Mouse (Mus musculus) urinary bladder, postnatal 10 days (tissue): ENCODE results near the gene Rasl11b.

Experiments
- DNase-seq: peaks from one replicate; pipeline ENCODE4 v3.0.0; 2022; ENCODE audit warnings: low spot score

Gene Rasl11b

GRCm38 (mm10) chr5:74211346-74211745 is 16.3 kb downstream of the Rasl11b start:
- DNase-seq: no peak

GRCm38 (mm10) chr5:74214501-74215110 is 19.5 kb downstream of the Rasl11b start:
- DNase-seq: no peak

DNA sequence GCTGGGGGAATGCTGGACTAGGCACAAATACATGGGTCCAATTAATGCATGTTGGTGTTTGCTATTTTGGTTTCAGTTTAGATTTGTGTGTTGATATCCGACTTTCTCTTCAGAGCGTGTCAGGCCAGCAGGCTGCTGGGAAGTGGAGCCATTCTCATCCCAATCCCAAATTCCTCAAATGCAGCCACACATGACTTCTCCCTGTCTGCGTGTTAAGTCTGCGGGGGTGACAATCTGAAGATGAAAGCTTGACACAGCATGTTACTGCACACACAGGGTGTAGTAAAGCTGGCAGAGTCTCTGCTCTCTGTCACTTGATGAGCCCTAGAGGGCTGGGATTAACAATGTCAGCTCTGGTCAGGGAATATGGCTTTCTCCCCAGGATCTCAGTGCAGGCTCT is 20.0 kb downstream of the Rasl11b start:
- no peak for DNase-seq

DNA sequence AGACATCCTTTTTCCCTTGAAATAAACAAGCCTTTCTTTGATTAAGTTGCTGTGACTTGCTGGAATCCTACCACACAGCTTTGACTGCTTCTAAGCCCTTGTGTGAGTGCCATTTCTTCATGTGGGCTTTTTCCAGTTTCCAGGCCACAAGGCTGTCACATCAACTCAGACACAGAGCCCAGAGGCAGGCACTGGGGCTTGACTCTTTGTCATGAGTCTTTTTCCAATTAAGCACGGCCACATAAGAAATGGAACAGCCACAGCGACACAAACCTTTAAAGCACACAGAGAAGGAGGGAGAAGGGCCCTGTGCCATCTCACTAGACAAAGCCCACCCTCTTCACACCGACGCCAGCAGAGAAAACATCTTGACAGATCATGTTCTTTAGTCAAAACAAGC is 23.4 kb downstream of the Rasl11b start:
- DNase-seq: no peak

DNA sequence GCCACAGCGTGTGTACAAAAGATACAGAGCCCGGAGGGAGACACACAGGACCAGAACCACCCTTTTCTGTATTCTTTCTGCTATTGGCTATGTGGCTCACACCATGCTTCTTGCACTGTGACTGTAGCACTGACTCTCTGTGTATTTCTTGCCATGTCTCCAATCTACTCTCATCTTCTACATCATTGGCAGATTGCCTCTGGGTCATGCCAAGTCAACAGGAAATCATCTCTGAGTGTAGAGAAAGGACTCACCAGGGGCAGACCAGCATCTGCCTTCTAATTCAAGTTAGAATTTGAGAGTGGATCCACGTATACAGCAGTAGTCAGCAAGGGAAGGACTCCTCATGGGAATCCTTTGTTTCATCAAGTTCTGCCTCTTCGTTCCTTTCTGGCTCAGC is 27.5 kb downstream of the Rasl11b start:
- DNase-seq: no peak

DNA sequence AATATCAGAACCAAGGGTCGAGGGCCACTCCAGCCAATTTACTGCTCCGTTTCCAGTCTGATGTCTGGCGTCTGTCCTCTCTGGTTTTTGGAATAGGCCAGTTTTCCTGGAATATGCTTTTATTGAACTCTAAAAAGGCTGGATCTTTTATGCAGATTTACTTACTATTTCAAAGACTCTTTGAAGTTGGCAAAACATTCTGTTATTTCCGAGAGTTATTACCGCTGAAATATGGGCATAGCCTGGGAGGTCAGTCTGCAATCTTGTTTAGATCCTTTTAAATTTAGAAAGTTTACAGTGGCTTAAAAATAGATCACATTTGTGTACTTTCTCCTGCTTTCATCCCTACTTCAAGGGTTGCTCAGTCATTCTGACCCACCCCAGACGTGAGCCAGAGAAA is 29.4 kb downstream of the Rasl11b start:
- no peak for DNase-seq

DNA sequence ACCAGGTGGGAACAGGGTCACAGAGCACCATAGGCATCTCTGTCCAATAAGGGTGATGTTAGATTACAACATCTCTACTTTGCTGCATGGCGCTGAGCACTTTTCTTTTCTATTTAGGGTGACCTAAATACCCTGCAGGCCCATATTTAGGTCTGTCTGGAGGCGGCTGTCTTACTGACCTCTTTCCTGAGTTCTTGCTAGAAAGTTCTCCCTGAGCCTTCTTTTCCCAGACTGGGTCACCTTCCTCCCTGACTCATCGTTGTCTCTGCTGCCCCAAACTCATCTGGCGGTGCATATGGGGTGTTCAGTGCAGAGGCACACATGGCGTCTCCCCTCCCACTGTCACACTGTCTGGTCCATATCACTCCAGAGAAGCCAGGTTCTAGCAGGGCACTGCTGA is 31.1 kb downstream of the Rasl11b start:
- DNase-seq: no peak

GRCm38 (mm10) chr5:74227352-74227751 is 32.3 kb downstream of the Rasl11b start:
- no peak for DNase-seq

DNA sequence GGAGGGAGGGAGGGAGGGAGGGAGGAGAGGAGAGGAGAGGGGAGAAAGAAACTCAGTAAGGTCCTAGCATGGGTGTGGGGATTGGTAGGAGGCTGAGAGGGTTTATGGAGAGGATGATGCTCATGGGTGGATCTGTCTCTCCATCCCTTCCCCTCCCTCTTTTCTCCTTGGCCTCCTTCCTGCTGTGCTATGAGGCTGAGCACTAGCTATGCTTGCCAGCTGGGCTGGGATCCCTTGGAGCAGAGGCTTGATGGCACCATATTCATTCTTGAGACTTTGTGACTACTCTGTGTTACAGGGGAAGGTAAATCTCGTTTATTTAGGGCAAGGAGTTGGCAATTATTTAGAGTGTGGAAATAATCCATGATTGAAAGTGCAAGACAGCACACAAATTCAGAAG is 33.9 kb downstream of the Rasl11b start:
- DNase-seq: no peak

DNA sequence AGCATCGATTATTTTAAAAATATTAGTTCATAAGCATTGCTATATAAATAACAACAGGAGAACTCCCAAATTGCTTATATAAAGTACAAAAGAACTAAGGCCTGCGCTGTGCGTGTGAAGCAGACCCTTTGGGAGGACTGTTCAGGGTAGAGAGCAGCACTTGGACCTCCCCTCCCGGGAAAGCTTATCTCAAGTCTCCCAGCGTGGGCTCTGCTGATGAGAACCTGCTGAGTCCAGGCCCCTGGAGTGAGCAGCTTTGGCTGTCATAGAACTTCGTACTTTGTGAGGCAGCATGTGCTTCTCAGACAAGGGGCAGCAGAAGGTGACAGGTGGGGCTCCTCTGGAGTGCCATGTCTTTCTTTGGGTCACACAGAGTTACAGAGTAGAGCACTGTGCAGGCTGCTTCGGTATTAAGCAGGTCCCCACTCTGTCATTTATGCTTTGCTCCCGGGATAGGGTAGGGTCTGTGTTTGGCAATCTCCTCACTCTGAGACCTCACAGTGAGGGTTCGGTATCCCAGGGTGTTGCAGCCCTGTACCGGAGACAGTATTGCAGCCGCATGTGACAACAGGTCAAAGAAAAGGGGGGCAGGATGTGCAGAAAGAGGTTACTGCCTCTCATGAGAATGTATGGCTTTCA is 34.8 kb downstream of the Rasl11b start:
- DNase-seq: no peak

DNA sequence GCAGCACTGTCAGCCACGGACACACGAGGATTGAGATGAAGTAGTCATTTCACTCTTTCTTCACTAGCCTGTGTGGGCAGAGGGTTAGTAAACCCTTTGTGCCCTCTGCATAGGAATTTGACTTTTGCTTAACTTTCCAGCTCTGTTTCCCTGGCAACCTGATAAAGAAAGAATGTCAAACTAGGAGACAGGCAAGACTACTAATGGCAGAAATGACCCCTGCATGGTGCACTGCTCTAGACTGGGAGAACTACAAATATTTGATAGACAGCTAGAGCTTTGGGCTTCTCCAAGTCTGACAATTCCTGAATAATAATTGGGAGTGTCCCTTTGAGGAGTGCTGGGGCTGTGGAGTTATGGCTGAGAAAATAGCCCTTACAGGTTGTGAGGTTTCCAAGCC is 35.4 kb downstream of the Rasl11b start:
- no peak for DNase-seq

- DNase-seq: no peak
These were observed 38.7 kb downstream of the Rasl11b start for GRCm38 (mm10) chr5:74233808-74234207.

DNA sequence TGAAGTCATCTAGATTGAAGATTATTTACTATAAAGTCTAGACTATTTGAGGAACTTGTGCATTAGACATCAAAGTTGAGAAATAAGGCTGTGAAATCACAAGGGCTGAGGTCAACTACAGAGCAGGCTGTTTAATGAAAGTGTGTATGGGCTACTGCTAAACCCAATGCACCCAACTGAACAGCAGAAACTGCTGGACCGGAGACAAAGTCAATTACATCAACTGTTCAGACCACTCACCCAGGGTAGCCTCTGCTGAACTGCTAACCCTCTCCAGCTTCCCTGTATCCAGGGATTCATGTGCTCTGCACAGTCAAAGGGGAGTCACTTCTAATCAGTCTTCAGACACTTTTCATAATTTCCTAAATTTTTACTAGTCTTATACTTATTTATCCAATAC is 44.3 kb downstream of the Rasl11b start:
- DNase-seq: no peak

GRCm38 (mm10) chr5:74240298-74240697 is 45.2 kb downstream of the Rasl11b start:
- no peak for DNase-seq

DNA sequence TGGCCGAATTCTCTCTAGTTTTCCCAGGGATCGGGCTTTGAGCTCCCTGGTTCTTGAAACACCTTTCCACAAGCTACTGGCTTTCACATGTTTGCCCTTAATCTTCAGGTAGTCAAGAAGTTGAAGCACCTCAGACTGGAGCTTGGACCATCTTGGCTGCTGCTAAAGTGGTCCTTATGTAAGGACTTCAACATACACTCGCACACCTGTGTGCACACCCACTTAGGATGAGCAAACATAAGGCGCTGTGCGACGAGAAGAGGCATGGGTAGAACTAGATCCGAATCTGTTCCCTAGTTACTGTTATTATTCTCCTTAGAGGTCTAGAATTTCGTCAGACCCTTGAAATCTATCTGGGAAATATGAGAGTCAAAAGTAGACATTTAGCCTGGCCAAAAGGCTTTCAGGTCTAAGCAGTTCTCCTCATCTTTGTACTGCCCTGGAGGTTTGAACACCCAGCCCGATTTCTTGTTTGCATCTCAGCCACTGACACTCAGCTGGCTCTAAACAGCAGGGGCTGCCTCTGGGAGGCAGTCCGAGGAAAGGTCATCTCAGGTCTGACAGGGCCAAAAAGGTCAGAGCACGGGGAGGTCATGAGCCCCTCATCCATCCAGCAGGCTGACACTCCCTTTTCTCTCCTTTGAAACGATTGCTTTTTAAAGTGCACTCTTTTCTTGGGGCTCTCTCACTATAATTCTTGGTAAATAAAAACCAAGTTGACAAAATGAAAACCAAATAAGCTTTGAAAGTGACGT is 46.0 kb downstream of the Rasl11b start:
- no peak for DNase-seq

DNA sequence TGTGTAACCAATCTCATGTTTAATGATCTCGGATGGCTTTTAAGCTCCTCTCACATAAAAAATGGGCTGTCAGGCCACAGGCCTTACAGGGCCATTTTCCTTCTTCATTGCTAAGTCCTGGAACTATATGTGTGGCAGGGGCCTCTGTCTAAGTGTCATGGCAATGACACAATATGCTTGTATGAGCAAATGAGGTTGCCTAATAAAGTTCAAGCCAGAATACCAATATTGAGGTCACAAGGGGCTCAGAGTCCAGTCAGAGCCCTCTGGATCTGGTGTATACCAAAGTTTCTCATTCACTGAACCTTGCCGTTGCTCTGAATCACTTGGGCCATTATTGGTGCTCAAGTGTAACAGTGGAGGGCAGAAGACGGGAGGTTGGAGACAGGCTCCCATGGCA is 47.6 kb downstream of the Rasl11b start:
- DNase-seq: no peak

GRCm38 (mm10) chr5:74244406-74245019 is 49.4 kb downstream of the Rasl11b start:
- no peak for DNase-seq

DNA sequence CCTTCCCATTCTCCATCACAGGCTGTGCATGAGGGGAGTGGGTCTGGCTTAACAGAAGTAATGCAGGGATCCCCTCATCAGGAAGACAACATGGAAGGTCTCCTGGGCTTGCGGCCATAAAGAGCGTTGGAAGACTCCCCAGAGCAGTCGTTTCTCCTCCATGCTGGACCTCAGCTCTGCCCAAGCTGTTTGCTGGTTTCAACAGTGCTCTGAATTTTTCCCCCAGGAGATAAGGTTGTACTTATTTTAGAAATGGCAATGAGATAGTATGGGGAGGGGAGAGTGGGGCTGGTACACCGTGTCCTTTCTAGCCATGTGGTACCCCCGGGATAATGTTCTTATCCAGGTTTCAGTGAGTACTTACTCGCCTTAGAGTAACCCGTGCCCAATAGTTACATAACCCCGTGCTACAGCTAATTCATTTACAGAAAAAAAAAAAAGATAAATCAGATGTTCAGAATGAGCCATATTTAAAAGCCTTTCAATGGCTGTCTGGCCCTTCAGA is 50.6 kb downstream of the Rasl11b start:
- DNase-seq: no peak

DNA sequence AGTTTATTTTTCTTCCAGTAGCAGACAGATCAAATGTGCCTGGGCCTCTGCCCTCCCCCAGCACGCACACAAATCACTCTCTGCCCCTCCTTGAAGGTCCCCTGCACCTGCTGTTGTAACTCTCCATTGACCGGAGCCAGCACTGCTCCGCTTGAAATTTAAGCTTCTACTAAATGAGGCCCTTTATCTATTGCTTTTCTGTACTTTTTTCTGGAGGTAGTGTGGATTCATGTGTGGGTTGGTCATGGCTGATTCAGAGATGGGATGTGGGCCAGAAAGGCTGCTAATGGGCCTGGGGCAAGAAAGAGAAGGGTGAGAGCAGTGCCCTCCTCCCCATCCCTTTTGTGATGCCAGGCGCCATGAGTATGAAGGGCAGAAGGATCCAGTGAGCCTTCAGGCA is 51.4 kb downstream of the Rasl11b start:
- no peak for DNase-seq

GRCm38 (mm10) chr5:74246971-74247370 is 51.9 kb downstream of the Rasl11b start:
- DNase-seq: no peak
